Mouse (Mus musculus) limb, embryonic 13.5 days (tissue): ENCODE results near the gene Primpol. TPM values are rescaled to one million over a fixed set of nuclear protein-coding genes. Genes with fewer than 3 reads are reported as not detected.
"Not testable (repeated sequence)": the region's sequence is repeated elsewhere in the genome, so short reads cannot be mapped to it uniquely, and the experiment has no call there.

ENCODE experiments used
- ATAC-seq: fragments of 200-750 bp; cut with Nextera tagmentation; 2 replicates; pipeline ENCODE4 v1.8.0; 2017; ENCODE audit warnings: low read depth, moderate number of reproducible peaks, moderate TSS enrichment; ENCODE audit not compliant: low FRiP score
- H3K27ac ChIP-seq: fragments of 300-500 bp; sonication (generic); 2 replicates; pipeline ENCODE4 v1.5.1; 2015; ENCODE audit warnings: inconsistent platforms, mild to moderate bottlenecking, moderate library complexity
- H3K27me3 ChIP-seq: fragments of 300-500 bp; sonication (generic); 2 replicates; pipeline ENCODE4 v1.6.1; 2015; ENCODE audit warnings: mild to moderate bottlenecking, inconsistent platforms
- H3K36me3 ChIP-seq: fragments of 300-500 bp; sonication (generic); 2 replicates; pipeline ENCODE4 v1.6.1; 2015; ENCODE audit warnings: inconsistent platforms, mild to moderate bottlenecking, moderate library complexity
- H3K4me1 ChIP-seq: fragments of 300-500 bp; sonication (generic); 2 replicates; pipeline ENCODE4 v1.6.1; 2015; ENCODE audit warnings: inconsistent platforms
- H3K4me2 ChIP-seq: fragments of 300-500 bp; sonication (generic); replicated peaks from 2 replicates; pipeline ENCODE4 v1.6.1; 2015; ENCODE audit warnings: inconsistent platforms, mild to moderate bottlenecking, moderate library complexity
- H3K4me3 ChIP-seq: fragments of 300-500 bp; sonication (generic); 2 replicates; pipeline ENCODE4 v1.5.1; 2015; ENCODE audit warnings: moderate library complexity, mild to moderate bottlenecking, inconsistent platforms
- H3K9ac ChIP-seq: fragments of 300-500 bp; sonication (generic); 2 replicates; pipeline ENCODE4 v1.6.1; 2015; ENCODE audit warnings: mild to moderate bottlenecking, inconsistent platforms
- H3K9me3 ChIP-seq: fragments of 300-500 bp; sonication (generic); 2 replicates; pipeline ENCODE4 v1.6.1; 2016; ENCODE audit warnings: inconsistent platforms
- WGBS: fragments of 180-500 bp; shearing (Covaris S2); methylation state at CpG from one replicate; pipeline ENCODE4 v1.1.7; 2015; 5-methylcytosine and 5-hydroxymethylcytosine counted together
- polyA plus RNA-seq: library from polyadenylated mRNA; unstranded; fragments of >200 nt; fragmentation: Nextera tagmentation; extraction: Ambion mirVana; gene quantifications from 2 replicates; pipeline ENCODE4 v1.2.1, GENCODE M21; 2015

Primpol gene
- polyA plus RNA-seq, 1 experiment from 2014 or later = 16.0 TPM

DNA sequence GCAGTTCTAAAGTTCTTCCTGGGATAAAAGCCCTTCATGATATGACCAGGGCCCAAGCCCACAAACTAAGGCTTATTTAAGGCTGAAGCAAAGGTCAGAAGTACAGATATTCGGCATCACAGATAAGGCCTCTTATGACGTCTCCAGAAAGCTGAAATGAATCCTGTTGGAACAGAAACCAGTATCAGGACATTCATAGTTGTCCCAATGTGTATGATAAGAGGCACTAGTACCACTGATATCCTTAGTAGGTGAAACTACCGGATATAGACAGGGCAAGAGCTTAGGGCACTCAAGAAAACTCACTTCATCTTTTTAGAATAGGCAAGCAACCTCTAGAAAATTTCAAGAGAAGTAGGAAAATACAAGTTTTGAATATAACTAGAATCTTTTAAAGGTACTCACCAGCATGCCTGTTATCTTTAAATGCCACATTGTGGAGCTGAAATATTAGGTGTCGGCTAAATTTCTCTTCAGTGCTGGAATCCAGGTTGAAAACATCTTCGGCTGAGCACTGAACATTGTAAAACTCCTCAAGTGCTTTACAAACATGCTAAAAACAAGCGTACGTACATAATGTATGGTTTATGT lies 17.6 kb downstream of the Primpol start:
- Histone ChIP-seq H3K9me3 (no peaks in the 10 kb centered on the region), H3K4me3 (no peak overlapping the region), H3K27ac (no peak overlapping the region), H3K9ac (no peak overlapping the region), H3K36me3 (peaks cover 12% of the 10 kb centered on the region), H3K27me3 (no peaks in the 10 kb centered on the region), H3K4me2 (no peak overlapping the region), H3K4me1 (peaks cover 15% of the 10 kb centered on the region)
- WGBS = 90% methylated on average over 7 of the region's 7 CpGs
- no peak for ATAC-seq

DNA sequence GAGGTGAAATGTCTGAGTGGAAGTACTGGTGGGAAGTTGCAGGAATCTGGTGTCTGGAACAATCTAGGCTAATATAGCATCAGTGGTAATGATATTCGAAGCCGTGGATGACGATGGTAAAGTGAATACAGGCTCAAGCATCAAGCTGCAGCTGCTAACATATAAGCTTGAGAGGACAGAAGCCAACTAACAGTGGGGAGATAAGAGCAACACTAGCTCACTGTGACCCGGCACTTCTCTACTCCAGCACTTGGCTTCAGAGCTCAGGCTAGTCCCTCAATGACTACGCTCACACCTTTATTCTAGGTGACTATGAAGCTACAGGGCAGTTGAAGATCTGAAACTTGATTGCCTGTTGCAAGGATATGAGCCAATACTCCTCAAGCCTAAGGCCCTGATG lies 18.3 kb downstream of the Primpol start:
- Histone ChIP-seq H3K4me3 (no peak overlapping the region), H3K4me1 (peaks cover 15% of the 10 kb centered on the region), H3K9ac (no peak overlapping the region), H3K36me3 (peaks cover 12% of the 10 kb centered on the region), H3K4me2 (no peak overlapping the region), H3K27me3 (no peaks in the 10 kb centered on the region), H3K9me3 (no peaks in the 10 kb centered on the region), H3K27ac (no peak overlapping the region)
- 93% methylated on average over 5 of the region's 5 CpGs for WGBS
- no peak for ATAC-seq

DNA sequence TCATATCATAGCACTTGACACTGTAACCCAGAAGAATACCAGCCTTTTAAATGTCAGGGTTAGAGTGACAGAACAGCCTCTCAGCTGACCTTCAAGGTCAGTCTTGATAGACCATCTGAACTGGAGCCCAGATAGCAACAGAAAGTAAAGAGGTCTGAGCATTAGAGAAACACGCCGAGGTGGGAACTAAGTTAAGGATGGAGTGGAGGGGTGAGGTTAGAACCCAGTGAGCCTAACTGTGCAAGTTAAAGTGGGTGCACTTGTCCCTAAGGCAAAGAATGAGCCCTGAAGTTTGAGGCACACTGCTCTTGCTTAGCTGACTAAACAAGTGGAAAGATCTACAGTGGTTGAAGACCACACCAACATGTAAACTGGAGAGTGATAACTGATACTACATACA lies 18.9 kb downstream of the Primpol start:
- no peak overlapping the region for H3K9ac ChIP-seq
- no peak overlapping the region for H3K4me3 ChIP-seq
- H3K36me3 ChIP-seq = peaks cover 14% of the 10 kb centered on the region
- H3K4me2 ChIP-seq = no peak overlapping the region
- no peak for ATAC-seq
- H3K27me3 ChIP-seq = no peaks in the 10 kb centered on the region
- no peaks in the 10 kb centered on the region for H3K9me3 ChIP-seq
- no peak overlapping the region for H3K27ac ChIP-seq
- WGBS = 84% methylated on average over 2 of the region's 2 CpGs
- peaks cover 13% of the 10 kb centered on the region for H3K4me1 ChIP-seq

DNA sequence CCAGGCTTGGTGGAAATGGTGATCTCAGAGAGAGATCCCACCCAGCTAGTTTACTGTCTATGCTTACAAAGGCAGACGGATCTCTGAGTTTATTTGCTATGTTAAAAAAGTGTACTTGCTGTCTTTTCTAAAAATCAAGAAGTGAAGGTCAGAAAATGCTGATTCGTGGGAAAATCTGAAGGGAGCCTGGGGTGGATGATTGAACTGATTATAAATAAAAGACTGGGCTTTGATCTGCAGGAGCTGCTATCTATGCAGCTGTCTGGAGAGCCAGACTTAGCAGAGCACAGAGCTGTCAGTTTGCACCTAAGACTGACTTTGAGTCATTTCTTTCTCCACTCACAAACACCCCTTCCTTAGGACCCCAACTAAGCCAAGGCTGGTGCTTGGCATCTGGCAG lies 19.6 kb downstream of the Primpol start:
- WGBS = 73% methylated on average over 2 of the region's 2 CpGs
- no peak overlapping the region for H3K9ac ChIP-seq
- H3K4me2 ChIP-seq = no peak overlapping the region
- H3K9me3 ChIP-seq = no peaks in the 10 kb centered on the region
- H3K4me3 ChIP-seq = no peak overlapping the region
- no peak for ATAC-seq
- H3K36me3 ChIP-seq = peaks cover 17% of the 10 kb centered on the region
- H3K4me1 ChIP-seq = peaks cover 13% of the 10 kb centered on the region
- H3K27ac ChIP-seq = no peak overlapping the region
- H3K27me3 ChIP-seq = no peaks in the 10 kb centered on the region

- no peaks in the 10 kb centered on the region for H3K27me3 ChIP-seq
- H3K4me1 ChIP-seq = peaks cover 13% of the 10 kb centered on the region
- H3K36me3 ChIP-seq = peaks cover 17% of the 10 kb centered on the region
- WGBS = 91% methylated on average over 2 of the region's 2 CpGs
- H3K9ac ChIP-seq = no peak overlapping the region
- no peak overlapping the region for H3K4me2 ChIP-seq
- no peak for ATAC-seq
- no peak overlapping the region for H3K4me3 ChIP-seq
- no peak overlapping the region for H3K27ac ChIP-seq
- H3K9me3 ChIP-seq = no peaks in the 10 kb centered on the region
Observed at GRCm38 (mm10) chr8:46596530-46596929, 20.5 kb downstream of the Primpol start.

DNA sequence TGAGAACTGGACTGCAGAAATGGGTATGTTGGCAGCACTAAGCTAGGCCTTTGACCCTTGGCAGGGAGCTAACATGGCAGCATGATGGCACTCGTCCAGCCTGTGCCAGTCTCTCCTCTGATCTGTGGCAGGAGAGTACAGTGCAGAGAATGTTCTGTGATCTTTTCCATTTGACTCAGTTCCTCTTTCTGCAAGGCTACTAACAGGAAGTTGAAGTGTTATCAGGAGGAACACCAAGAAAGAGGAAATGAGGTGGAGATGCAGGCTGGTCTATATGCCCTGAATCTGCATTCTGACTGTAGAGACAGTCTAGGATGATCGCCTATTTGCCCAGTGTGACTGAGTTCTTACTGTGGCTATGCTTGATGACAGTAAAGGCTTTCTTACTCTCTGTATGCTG lies 21.4 kb downstream of the Primpol start:
- no peak for ATAC-seq
- H3K4me1 ChIP-seq = peaks cover 3% of the 10 kb centered on the region
- H3K4me3 ChIP-seq = no peak overlapping the region
- peaks cover 17% of the 10 kb centered on the region for H3K36me3 ChIP-seq
- no peaks in the 10 kb centered on the region for H3K27me3 ChIP-seq
- H3K9ac ChIP-seq = no peak overlapping the region
- no peak overlapping the region for H3K27ac ChIP-seq
- 86% methylated on average over 2 of the region's 2 CpGs for WGBS
- H3K9me3 ChIP-seq = no peaks in the 10 kb centered on the region
- no peak overlapping the region for H3K4me2 ChIP-seq

DNA sequence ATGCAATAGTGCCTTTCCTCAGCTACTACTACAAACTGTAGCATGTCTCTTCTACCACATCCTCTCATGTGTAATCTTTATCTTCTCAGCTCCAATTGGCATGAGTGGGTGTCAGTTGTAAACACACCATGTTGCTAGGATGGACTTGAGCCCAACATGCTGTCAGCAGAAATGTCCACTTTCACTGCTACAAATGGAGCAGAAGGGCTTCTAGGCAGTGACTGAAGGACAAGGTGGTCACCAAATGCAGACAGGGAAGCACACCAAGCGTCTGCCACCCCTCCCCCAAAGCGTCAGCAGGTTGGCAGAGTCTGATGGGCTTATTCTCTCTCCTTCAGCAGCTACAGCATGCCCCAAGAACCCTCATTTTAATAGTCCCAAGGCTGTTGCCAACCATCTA lies 23.2 kb downstream of the Primpol start:
- Histone ChIP-seq H3K27me3 (no peaks in the 10 kb centered on the region), H3K4me2 (no peak overlapping the region), H3K36me3 (peaks cover 17% of the 10 kb centered on the region), H3K4me1 (no peaks in the 10 kb centered on the region), H3K9me3 (no peaks in the 10 kb centered on the region), H3K27ac (no peak overlapping the region), H3K9ac (no peak overlapping the region), H3K4me3 (no peak overlapping the region)
- ATAC-seq = no peak
- WGBS = 70% methylated on average over 2 of the region's 2 CpGs

GRCm38 (mm10) chr8:46593067-46593466 lies 23.9 kb downstream of the Primpol start:
- no peak overlapping the region for H3K27ac ChIP-seq
- H3K27me3 ChIP-seq = no peaks in the 10 kb centered on the region
- no peak overlapping the region for H3K4me2 ChIP-seq
- no peaks in the 10 kb centered on the region for H3K4me1 ChIP-seq
- peaks cover 17% of the 10 kb centered on the region for H3K36me3 ChIP-seq
- H3K4me3 ChIP-seq = no peak overlapping the region
- no peak for ATAC-seq
- no peaks in the 10 kb centered on the region for H3K9me3 ChIP-seq
- WGBS = 83% methylated on average over 8 of the region's 8 CpGs
- no peak overlapping the region for H3K9ac ChIP-seq

- Histone ChIP-seq H3K27ac (no peak overlapping the region), H3K9ac (no peak overlapping the region), H3K4me3 (no peak overlapping the region), H3K4me1 (0 out of 2 replicates have a peak, but pooled peaks cover 3% of the 10 kb centered on the region), H3K9me3 (no peaks in the 10 kb centered on the region), H3K36me3 (peaks cover 5% of the 10 kb centered on the region; the same call in 1 of the 2 replicates), H3K4me2 (no peak overlapping the region), H3K27me3 (no peaks in the 10 kb centered on the region)
- WGBS = 94% methylated on average over 2 of the region's 2 CpGs
- ATAC-seq = no peak
Observed at GRCm38 (mm10) chr8:46588663-46589062, 28.3 kb downstream of the Primpol start.

GRCm38 (mm10) chr8:46587911-46588310 lies 29.1 kb downstream of the Primpol start:
- WGBS = 84% methylated on average over 5 of the region's 5 CpGs
- no peak for ATAC-seq
- peaks cover 1% of the 10 kb centered on the region; the same call in 1 of the 2 replicates for H3K36me3 ChIP-seq

GRCm38 (mm10) chr8:46585576-46585975 lies 31.4 kb downstream of the Primpol start:
- Histone ChIP-seq H3K4me3 (no peak overlapping the region), H3K4me1 (0 out of 2 replicates have a peak, but pooled peaks cover 3% of the 10 kb centered on the region), H3K27me3 (no peaks in the 10 kb centered on the region), H3K9me3 (no peaks in the 10 kb centered on the region), H3K4me2 (no peak overlapping the region), H3K27ac (no peak overlapping the region), H3K9ac (no peak overlapping the region), H3K36me3 (peaks cover 22% of the 10 kb centered on the region)
- WGBS = 74% methylated on average over 3 of the region's 3 CpGs
- ATAC-seq = no peak

More at GRCm38 (mm10) chr8:46587911-46588310, 29.1 kb downstream of the Primpol start:
- Histone ChIP-seq H3K9ac (no peak overlapping the region), H3K27ac (no peak overlapping the region), H3K4me3 (no peak overlapping the region), H3K27me3 (no peaks in the 10 kb centered on the region), H3K9me3 (no peaks in the 10 kb centered on the region), H3K4me2 (no peak overlapping the region), H3K4me1 (0 out of 2 replicates have a peak, but pooled peaks cover 3% of the 10 kb centered on the region)

- H3K9ac ChIP-seq, H3K9me3 ChIP-seq, H3K4me2 ChIP-seq, ATAC-seq, H3K4me1 ChIP-seq, H3K27me3 ChIP-seq, H3K27ac ChIP-seq, H3K4me3 ChIP-seq: not testable (repeated sequence)
- 46% methylated on average over 4 of the region's 4 CpGs for WGBS
- peaks cover 32% of the 10 kb centered on the region for H3K36me3 ChIP-seq
Observed at GRCm38 (mm10) chr8:46584328-46584727, 32.7 kb downstream of the Primpol start.

DNA sequence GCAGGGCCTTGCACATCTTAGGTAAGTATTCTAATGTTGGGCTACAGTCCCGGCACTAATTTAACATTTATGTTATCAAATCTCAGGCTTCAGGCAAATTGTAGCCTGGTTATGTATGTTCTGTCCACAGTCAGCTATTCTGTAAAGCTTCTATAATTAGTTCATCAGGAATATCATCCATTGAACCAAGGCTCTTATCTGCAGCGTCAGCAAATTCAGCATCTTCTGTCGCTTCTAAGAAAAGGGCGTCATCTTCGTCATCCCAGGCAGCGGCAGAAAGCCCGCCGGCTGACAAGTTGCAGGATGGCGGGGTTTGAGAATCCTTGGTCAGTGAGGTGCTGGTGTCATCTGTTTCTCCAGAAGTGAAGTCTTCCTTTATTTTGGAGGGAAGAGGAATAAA lies 38.2 kb downstream of the Primpol start:
- Histone ChIP-seq H3K4me2 (no peak overlapping the region), H3K36me3 (peaks cover 73% of the 10 kb centered on the region), H3K27me3 (no peaks in the 10 kb centered on the region), H3K4me3 (no peak overlapping the region), H3K9ac (no peak overlapping the region), H3K4me1 (no peaks in the 10 kb centered on the region), H3K9me3 (no peaks in the 10 kb centered on the region), H3K27ac (no peak overlapping the region)
- no peak for ATAC-seq
- 94% methylated on average over 9 of the region's 9 CpGs for WGBS
